Mouse (Mus musculus): ENCODE measurements around the gene Dnaic1. TPM values are rescaled to one million over a fixed set of nuclear protein-coding genes. Genes with fewer than 3 reads are reported as not detected.

The Dnaic1 gene
- total and polyA plus RNA-seq, 3 experiments = not detected

- no peak for ATAC-seq (ENCODE audit: extremely low read depth, insufficient number of reproducible peaks, low FRiP score, poor library complexity, severe bottlenecking)
- no peak for DNase-seq (ENCODE audit: low spot score)
- Histone ChIP-seq H3K36me3 (replicated peaks) (no peaks in the 10 kb centered on the region), H3K4me1 (ENCODE audit: insufficient read depth, low read depth, low read length) (peaks cover 14% of the 10 kb centered on the region), H3K9me3 (replicated peaks) (no peaks in the 10 kb centered on the region), H3K4me3 (ENCODE audit: low read depth, low read length) (no peak overlapping the region), H3K27me3 (ENCODE audit: insufficient read depth, low read length) (peaks cover 12% of the 10 kb centered on the region)
- TF ChIP-seq TAL1 (conservative IDR thresholded peaks at IDR 0.05; ENCODE audit: low read depth, low read length) = no peak
- TF ChIP-seq CTCF (IDR thresholded peaks at IDR 0.05; ENCODE audit: low read depth, low read length) = no peak
- no peak for TF ChIP-seq GATA1 (IDR thresholded peaks at IDR 0.05; ENCODE audit: borderline replicate concordance, low read length)
- no peak for TF ChIP-seq GATA2 (IDR thresholded peaks at IDR 0.05; ENCODE audit: borderline replicate concordance, low read depth, low read length)
- no peak for TF ChIP-seq POLR2AphosphoS5 (IDR thresholded peaks at IDR 0.05; ENCODE audit: insufficient replicate concordance, low read depth, low read length)
Observed at GRCm38 (mm10) chr4:41573492-41573891, 3.9 kb downstream of the Dnaic1 start.

GRCm38 (mm10) chr4:41575914-41576313 is 6.3 kb downstream of the Dnaic1 start:
- no peaks in the 10 kb centered on the region for H3K9me3 ChIP-seq (replicated peaks)
- peaks cover 12% of the 10 kb centered on the region for H3K27me3 ChIP-seq (ENCODE audit: insufficient read depth, low read length)
- DNase-seq (ENCODE audit: low spot score) (no peak), ATAC-seq (ENCODE audit: extremely low read depth, insufficient number of reproducible peaks, low FRiP score, poor library complexity, severe bottlenecking) (no peak)
- H3K4me1 ChIP-seq (ENCODE audit: insufficient read depth, low read depth, low read length) = no peaks in the 10 kb centered on the region
- H3K36me3 ChIP-seq (replicated peaks) = no peaks in the 10 kb centered on the region
- no peak overlapping the region for H3K4me3 ChIP-seq (ENCODE audit: low read depth, low read length)
- no peak for TF ChIP-seq CTCF (IDR thresholded peaks at IDR 0.05; ENCODE audit: low read depth, low read length)
- no peak for TF ChIP-seq GATA1 (IDR thresholded peaks at IDR 0.05; ENCODE audit: borderline replicate concordance, low read length)
- no peak for TF ChIP-seq GATA2 (IDR thresholded peaks at IDR 0.05; ENCODE audit: borderline replicate concordance, low read depth, low read length)
- no peak for TF ChIP-seq POLR2AphosphoS5 (IDR thresholded peaks at IDR 0.05; ENCODE audit: insufficient replicate concordance, low read depth, low read length)
- no peak for TF ChIP-seq TAL1 (conservative IDR thresholded peaks at IDR 0.05; ENCODE audit: low read depth, low read length)

- H3K27me3 ChIP-seq (ENCODE audit: insufficient read depth, low read length) = peaks cover 7% of the 10 kb centered on the region; the same call in 1 of the 2 replicates
- TF ChIP-seq POLR2AphosphoS5 (IDR thresholded peaks at IDR 0.05; ENCODE audit: insufficient replicate concordance, low read depth, low read length) (no peak), TAL1 (conservative IDR thresholded peaks at IDR 0.05; ENCODE audit: low read depth, low read length) (no peak), GATA1 (IDR thresholded peaks at IDR 0.05; ENCODE audit: borderline replicate concordance, low read length) (no peak), CTCF (IDR thresholded peaks at IDR 0.05; ENCODE audit: low read depth, low read length) (no peak), GATA2 (IDR thresholded peaks at IDR 0.05; ENCODE audit: borderline replicate concordance, low read depth, low read length) (no peak)
- no peaks in the 10 kb centered on the region for H3K9me3 ChIP-seq (replicated peaks)
- ATAC-seq (ENCODE audit: extremely low read depth, insufficient number of reproducible peaks, low FRiP score, poor library complexity, severe bottlenecking) = no peak
- no peak overlapping the region for H3K4me3 ChIP-seq (ENCODE audit: low read depth, low read length)
- no peaks in the 10 kb centered on the region for H3K36me3 ChIP-seq (replicated peaks)
- no peak for DNase-seq (ENCODE audit: low spot score)
- no peaks in the 10 kb centered on the region for H3K4me1 ChIP-seq (ENCODE audit: insufficient read depth, low read depth, low read length)
Observed at GRCm38 (mm10) chr4:41583353-41583752, 13.8 kb downstream of the Dnaic1 start.

GRCm38 (mm10) chr4:41602818-41603217 is 33.2 kb downstream of the Dnaic1 start:
- Histone ChIP-seq H3K4me1 (ENCODE audit: insufficient read depth, low read depth, low read length) (no peaks in the 10 kb centered on the region), H3K27me3 (ENCODE audit: insufficient read depth, low read length) (peaks cover 15% of the 10 kb centered on the region; the same call in 1 of the 2 replicates), H3K4me3 (ENCODE audit: low read depth, low read length) (no peak overlapping the region), H3K36me3 (replicated peaks) (no peaks in the 10 kb centered on the region), H3K9me3 (replicated peaks) (no peaks in the 10 kb centered on the region)
- no peak for ATAC-seq (ENCODE audit: extremely low read depth, insufficient number of reproducible peaks, low FRiP score, poor library complexity, severe bottlenecking)
- TF ChIP-seq GATA2 (IDR thresholded peaks at IDR 0.05; ENCODE audit: borderline replicate concordance, low read depth, low read length) (no peak), CTCF (IDR thresholded peaks at IDR 0.05; ENCODE audit: low read depth, low read length) (no peak), TAL1 (conservative IDR thresholded peaks at IDR 0.05; ENCODE audit: low read depth, low read length) (no peak), GATA1 (IDR thresholded peaks at IDR 0.05; ENCODE audit: borderline replicate concordance, low read length) (no peak), POLR2AphosphoS5 (IDR thresholded peaks at IDR 0.05; ENCODE audit: insufficient replicate concordance, low read depth, low read length) (no peak)
- DNase-seq (ENCODE audit: low spot score) = no peak

GRCm38 (mm10) chr4:41604476-41605396 is 35.2 kb downstream of the Dnaic1 start:
- peaks cover 15% of the 10 kb centered on the region; the same call in 1 of the 2 replicates for H3K27me3 ChIP-seq (ENCODE audit: insufficient read depth, low read length)
- TF ChIP-seq GATA2 (IDR thresholded peaks at IDR 0.05; ENCODE audit: borderline replicate concordance, low read depth, low read length) (no peak), POLR2AphosphoS5 (IDR thresholded peaks at IDR 0.05; ENCODE audit: insufficient replicate concordance, low read depth, low read length) (no peak), CTCF (IDR thresholded peaks at IDR 0.05; ENCODE audit: low read depth, low read length) (no peak), TAL1 (conservative IDR thresholded peaks at IDR 0.05; ENCODE audit: low read depth, low read length) (no peak)
- DNase-seq (ENCODE audit: low spot score) = no peak
- no peak for ATAC-seq (ENCODE audit: extremely low read depth, insufficient number of reproducible peaks, low FRiP score, poor library complexity, severe bottlenecking)
- no peaks in the 10 kb centered on the region for H3K9me3 ChIP-seq (replicated peaks)
- H3K4me3 ChIP-seq (ENCODE audit: low read depth, low read length) = no peak overlapping the region
- H3K4me1 ChIP-seq (ENCODE audit: insufficient read depth, low read depth, low read length) = no peaks in the 10 kb centered on the region
- no peaks in the 10 kb centered on the region for H3K36me3 ChIP-seq (replicated peaks)

GRCm38 (mm10) chr4:41606784-41607183 is 37.2 kb downstream of the Dnaic1 start:
- Histone ChIP-seq H3K36me3 (replicated peaks) (no peaks in the 10 kb centered on the region), H3K9me3 (replicated peaks) (no peaks in the 10 kb centered on the region), H3K4me3 (ENCODE audit: low read depth, low read length) (no peak overlapping the region), H3K4me1 (ENCODE audit: insufficient read depth, low read depth, low read length) (no peaks in the 10 kb centered on the region), H3K27me3 (ENCODE audit: insufficient read depth, low read length) (peaks cover 18% of the 10 kb centered on the region; the same call in 1 of the 2 replicates)
- ATAC-seq (ENCODE audit: extremely low read depth, insufficient number of reproducible peaks, low FRiP score, poor library complexity, severe bottlenecking) (no peak), DNase-seq (ENCODE audit: low spot score) (peak; percentile 22)
- no peak for TF ChIP-seq GATA2 (IDR thresholded peaks at IDR 0.05; ENCODE audit: borderline replicate concordance, low read depth, low read length)
- no peak for TF ChIP-seq CTCF (IDR thresholded peaks at IDR 0.05; ENCODE audit: low read depth, low read length)
- no peak for TF ChIP-seq GATA1 (IDR thresholded peaks at IDR 0.05; ENCODE audit: borderline replicate concordance, low read length)
- no peak for TF ChIP-seq POLR2AphosphoS5 (IDR thresholded peaks at IDR 0.05; ENCODE audit: insufficient replicate concordance, low read depth, low read length)
- TF ChIP-seq TAL1 (conservative IDR thresholded peaks at IDR 0.05; ENCODE audit: low read depth, low read length) = no peak

All from G1E (cell line).